Mouse (Mus musculus) adrenal gland, adult 2 months (tissue): ENCODE data around the gene Cyp17a1. TPM values are rescaled to one million over a fixed set of nuclear protein-coding genes. Genes with fewer than 3 reads are reported as not detected.
A peak's percentile ranks its signal among the peaks of the same experiment; 100 is the strongest.

ENCODE experiments used
- DNase-seq: peaks from one replicate; pipeline ENCODE4 v3.0.0; 2021
- long read RNA-seq: library from polyadenylated mRNA; stranded (forward); transcript quantifications from one replicate; pipeline ENCODE4 v2.0.0, GENCODE M21; 2021
- polyA plus RNA-seq: library from polyadenylated mRNA; depleted of rRNA; stranded (reverse); fragments of >200 nt; gene quantifications from 2 replicates; pipeline ENCODE4 v1.2.3, GENCODE M21; 2012; rRNA removed
- total RNA-seq, 2 experiments: library from RNA; stranded (reverse); gene quantifications; 2 replicates each; pipeline ENCODE4 v1.2.3; 2021

The Cyp17a1 gene
- total RNA-seq (1 to 10 TPM; 1.7 to 3.0 TPM), polyA plus RNA-seq (0.18 and 0.19 TPM in 2 replicates)
- long read RNA-seq, result 0 reads

GRCm38 (mm10) chr19:46672766-46673418 lies at the start of gene Cyp17a1:
Cyp17a1 (minus strand) TSS chr19:46673172.
- DNase-seq, result peak; percentile 78

DNA sequence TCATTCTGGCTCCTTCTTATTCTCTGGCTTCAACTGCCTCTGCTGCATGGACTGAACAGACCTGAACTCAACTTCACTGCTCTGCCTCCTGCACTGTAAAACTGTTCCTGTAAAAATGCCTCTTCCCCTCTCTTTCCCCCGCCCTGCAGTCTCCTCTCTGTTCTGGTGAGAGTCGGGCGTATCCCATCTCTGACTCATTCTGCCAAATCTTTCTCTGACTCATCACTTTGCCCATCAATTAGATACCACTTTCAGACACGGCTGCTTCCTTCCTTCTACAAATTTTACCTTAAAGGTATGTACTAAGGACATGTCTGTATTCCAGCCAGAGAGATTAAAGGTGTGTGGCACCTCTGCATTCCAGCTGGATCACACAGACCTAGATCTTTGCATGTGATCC lies 45.2 kb upstream of the Cyp17a1 start:
- DNase-seq, result peak; percentile 45

GRCm38 (mm10) chr19:46715016-46715415 lies 42.0 kb upstream of the Cyp17a1 start:
- DNase-seq, result no peak

GRCm38 (mm10) chr19:46714234-46714633 lies 41.3 kb upstream of the Cyp17a1 start:
- DNase-seq, result no peak

DNA sequence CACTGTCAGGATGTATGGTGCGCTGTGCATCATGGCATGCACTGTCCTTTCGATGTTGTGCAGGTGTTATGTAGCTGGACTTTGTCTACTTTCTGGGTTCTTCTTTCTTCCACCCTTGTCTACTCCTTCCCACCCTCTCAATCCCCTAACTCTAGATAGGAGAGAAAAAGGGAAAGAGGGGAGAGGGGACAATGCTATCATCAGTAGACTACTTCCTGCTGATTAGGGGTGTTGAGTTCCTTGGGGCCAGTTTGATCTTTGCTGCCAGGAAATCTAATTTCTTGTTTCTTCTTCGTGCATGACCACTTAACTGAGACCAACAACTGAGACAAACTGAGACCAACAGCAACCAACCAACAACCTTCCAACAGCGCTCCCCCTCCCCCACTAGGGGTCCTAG lies 37.6 kb upstream of the Cyp17a1 start:
- DNase-seq, result no peak

GRCm38 (mm10) chr19:46707296-46708151 lies 34.6 kb upstream of the Cyp17a1 start, which contains the start of gene As3mt:
As3mt (plus strand) TSS chr19:46707458.
- peak; percentile 90 for DNase-seq

GRCm38 (mm10) chr19:46706540-46707295 lies 33.7 kb upstream of the Cyp17a1 start:
- no peak for DNase-seq

DNA sequence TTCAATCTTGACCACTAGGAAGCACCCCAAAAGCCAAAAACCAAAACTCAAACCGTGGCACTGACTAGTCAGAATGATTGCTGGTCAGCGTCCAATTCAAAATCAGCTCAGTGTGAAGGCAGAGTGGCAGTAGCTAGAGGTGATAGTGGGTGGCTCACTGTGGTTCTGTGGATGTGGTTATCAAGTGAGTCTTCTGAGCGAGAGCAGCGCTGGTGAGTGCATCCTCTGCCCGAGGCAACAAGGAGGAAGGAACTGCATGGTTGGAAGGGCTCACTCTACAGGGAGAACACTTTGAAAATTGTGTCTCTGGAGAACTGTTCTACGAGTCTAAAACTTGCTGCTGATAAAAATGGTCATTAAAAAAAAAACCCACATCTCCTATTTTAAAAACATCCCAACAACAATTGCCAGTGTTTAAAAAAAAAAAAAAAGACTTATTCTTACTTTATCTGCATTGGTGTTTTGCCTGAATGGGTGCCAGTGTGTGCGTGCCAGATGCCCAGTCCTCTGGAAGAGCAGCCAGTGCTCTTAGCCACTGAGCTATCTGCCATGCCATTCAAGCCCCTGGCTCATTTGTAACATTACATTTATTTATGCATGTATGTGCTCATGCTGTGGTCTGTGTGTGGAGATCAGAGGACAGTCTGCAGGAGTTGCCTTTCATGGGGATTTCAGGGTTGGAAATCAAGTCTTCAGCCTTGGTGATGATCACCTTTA lies 33.0 kb upstream of the Cyp17a1 start:
- no peak for DNase-seq

DNA sequence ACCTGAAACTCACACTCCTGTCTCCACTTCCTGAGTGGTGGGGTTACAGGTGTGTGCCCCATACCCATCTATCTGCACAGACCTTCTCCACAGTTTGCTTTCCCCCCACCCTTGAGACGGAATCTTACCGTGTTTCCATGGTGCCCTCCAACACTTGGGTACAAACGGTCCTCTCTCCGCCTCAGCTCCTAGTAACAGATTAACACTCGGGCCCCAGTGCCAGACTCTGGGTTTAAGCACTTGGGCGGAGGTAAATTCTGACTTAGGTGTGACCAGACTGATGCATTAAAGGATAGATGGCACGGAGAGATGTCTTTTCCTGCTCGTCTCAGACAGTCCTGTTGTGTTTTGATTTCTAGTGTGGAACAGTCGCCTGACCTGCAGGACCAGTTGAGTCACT lies 28.2 kb upstream of the Cyp17a1 start:
- DNase-seq, result no peak

DNA sequence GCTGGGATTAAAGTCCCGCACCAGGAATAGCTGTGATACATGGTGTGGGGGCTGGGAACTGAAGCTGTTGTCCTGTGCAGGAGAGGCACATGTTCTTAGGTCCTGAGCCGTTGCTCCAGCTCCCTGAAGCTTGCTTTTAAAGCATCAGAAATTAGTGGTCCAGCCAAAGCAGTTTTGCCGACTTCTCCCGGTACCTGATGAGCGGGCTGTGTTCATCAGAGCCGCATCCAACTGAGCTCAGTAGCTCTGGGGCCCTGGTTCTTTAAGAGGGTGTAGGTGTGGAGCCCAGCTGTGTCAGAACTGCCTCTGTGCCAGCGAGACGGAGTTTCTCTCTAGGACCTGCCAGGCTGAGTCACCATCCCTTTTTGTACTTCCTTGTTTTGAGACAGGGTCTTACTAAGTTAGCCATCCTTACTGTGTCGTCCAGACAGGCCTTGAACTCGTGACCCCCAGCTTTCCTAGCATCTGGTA lies 26.1 kb upstream of the Cyp17a1 start:
- peak; percentile 30 for DNase-seq

DNA sequence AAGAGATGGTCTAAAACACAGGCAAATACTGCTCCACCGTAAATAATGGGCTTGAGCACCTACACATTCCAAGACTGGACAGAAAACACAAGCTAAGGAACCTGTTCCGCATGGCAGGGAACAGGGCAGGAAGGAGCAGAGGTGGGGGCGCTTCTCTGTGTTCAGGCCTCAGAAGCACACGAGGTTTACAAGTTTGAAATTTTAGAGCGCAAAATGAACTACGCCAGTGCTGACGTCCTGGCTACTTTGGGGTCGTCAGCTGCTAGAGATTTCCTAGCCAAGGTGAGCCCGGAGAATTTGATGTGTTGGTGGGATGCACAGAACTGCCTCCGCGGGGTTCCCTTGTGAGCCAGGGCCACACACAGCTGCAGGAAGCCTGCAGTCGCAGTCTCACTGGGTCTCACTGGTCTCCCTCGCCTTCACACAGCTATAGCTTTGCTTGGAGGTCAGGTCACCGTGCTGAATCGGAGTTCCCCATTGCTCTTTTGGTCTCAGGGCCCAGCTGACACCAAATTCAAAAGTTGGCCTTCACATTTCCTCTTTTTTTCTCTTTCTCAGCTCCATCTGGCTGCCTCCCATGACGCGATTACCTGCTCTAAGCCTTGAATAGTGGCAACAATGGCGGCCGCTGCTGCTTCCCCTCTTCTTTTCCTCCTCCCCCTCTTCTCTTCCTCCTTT lies 25.0 kb upstream of the Cyp17a1 start:
- peak; percentile 30 for DNase-seq

DNA sequence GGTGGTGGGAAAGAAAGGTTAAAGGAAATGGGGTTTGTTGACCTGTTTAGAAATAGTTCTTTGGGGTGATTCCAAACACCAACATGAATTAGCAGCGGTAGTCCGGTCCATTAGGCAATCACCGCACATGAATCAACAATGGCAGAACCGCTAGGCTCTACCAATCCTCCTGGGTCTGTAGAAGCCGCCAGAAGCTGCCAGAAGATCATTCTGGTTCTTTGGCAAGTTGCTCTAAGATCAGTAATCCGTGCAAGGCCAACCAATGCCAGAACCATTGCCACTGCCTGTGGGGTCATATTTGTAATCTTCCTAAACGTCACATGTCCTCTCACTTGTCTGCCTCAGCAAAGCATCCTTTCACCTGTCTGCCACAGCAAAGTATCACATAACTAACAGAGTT lies 24.0 kb upstream of the Cyp17a1 start:
- DNase-seq, result peak; percentile 39

DNA sequence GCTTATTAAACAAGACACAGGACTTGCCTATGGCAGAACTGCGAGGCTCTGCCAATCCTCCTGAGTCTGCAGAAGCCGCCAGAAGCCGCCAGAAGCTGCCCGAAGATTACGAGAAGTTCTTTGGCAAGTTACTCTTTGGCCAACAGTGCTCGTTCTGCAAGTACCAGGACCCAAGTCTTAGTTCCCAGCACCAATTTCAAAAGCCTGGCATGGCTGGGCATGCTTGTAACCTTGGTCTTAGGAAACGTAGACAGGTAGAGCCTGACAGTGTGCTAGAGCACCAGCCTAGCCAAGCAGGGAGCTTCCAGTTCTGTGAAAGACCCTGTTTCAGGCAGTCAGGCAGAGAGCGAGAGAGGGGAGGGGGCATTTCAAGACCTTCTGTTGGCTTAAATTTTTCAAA lies 23.5 kb upstream of the Cyp17a1 start:
- DNase-seq, result no peak

- peak; percentile 14 for DNase-seq
Measured at GRCm38 (mm10) chr19:46693146-46693545, 20.2 kb upstream of the Cyp17a1 start.

GRCm38 (mm10) chr19:46691078-46691477 lies 18.1 kb upstream of the Cyp17a1 start:
- no peak for DNase-seq

- no peak for DNase-seq
Measured at GRCm38 (mm10) chr19:46690387-46690786, 17.4 kb upstream of the Cyp17a1 start.

DNA sequence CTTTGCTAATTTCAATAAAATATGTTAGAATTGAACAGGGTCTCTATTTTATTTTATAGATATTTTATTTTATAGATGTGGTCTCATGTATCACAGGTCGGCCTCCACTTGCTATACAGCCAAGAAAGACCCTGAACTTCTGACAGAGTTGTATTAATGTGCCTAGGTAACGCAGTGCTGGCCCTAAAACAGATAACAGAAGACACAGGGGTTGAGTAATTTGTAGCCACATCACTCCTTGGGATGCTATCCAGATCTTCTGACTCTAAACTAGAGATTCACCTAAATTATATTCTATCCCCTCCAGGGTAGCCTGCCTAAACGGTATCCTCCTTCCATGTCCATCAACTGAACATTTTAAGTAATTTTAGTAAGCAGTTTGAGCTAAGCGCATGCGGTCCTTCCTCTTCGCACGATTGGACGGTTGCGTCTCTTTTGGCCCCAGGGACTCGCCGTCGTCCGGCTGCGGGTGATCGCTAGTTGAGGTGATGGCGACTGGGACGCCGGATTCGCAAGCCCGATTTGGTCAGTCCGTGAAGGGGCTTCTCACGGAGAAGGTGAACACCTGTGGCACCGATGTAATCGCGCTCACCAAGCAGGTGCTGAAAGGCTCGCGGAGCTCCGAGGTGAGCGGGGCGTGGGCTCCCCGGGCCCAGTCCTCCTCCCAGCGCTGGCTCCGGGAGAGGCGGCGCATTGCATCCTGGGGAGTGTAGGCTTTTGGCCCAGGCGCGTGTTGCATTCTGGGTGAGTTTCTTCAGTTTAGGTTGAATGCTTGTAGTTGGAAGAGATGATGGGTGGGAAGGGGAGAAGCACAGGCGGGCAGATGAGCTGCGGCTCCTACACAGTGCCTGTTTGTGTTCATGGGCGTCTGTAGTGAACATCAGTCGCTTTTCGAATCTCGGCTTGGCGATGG lies 16.7 kb upstream of the Cyp17a1 start, which contains the start of gene Borcs7:
Gene Borcs7 (plus strand): TSS at position 447 of the 913 bp plus-strand sequence.
- DNase-seq, result peak; percentile 93

- no peak for DNase-seq
Measured at GRCm38 (mm10) chr19:46679720-46680383, 6.9 kb upstream of the Cyp17a1 start.

DNA sequence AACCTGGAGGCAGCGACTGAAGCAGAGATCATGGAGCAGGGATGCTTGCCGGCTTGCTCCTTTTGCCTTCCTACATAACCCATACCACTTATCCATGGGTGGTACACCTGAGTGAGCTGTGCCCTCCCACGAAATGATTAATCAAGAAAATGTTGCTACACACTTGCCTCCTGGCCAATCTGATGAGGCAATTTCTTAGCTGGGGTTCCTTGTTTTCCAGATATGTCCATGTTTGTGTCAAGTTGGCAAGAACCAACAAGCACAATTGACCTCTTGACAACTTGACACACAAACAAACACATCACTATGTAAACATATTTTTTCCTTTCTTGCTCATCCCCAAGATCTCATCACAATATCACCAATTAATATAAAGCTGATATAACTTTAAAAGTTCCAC lies 2.7 kb upstream of the Cyp17a1 start:
- peak; percentile 20 for DNase-seq
